Mouse (Mus musculus): ENCODE measurements around the gene Selenow.

The Selenow gene

GRCm38 (mm10) chr7:15922220-15922773 lies at the start of gene Selenow:
TSS of gene Selenow (minus strand) at chr7:15922402.
- under 1% methylated on average over 33 of the region's 33 CpGs for WGBS

DNA sequence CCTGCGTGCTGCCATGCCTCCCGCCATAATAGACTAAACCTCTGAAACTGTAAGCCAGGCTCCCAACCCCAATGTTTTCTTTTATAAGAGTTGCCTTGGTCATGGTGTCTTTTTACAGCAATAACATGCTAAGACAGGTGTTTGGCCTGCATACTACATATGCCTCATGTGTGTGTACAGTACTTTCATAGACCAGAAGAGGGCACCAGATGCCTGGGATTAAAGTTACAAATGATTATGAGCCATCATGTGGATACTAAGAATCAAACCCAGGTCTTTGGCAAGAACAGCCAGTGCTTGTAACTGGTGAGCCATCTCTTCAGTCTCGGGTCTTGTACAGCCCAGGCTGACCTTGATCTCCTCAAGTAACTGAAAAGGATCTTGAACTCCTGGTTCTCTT lies 47.5 kb upstream of the Selenow start:
- WGBS: 80% methylated on average over 3 of the region's 3 CpGs

GRCm38 (mm10) chr7:15968322-15968721 lies 46.1 kb upstream of the Selenow start:
- 88% methylated on average over 8 of the region's 8 CpGs for WGBS

DNA sequence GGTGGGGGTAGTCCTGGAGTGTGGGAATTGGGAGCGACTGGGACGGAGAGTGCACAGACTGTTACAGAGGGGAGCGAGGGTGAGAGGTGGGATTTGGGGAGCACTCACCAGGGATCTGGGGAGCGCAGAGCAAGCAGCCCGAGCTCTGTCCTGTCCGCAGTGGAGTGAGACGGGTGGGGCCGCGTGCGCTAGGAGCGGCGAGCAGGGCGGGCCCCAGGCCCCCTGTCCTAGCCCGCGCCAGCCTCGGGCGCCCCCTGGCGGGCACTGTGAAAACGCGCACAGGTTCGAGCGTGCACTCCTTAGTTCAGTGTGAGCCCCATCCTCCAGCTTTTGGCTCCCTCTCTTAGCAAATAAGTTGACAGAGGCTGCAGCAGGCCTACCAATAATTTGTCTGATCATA lies 45.1 kb upstream of the Selenow start, which contains the start of gene Ehd2:
Gene Ehd2, minus strand, starts transcription at position 256 of the 400 bp plus-strand sequence.
- 3% methylated on average over 22 of the region's 22 CpGs for WGBS

- WGBS: 74% methylated on average over 3 of the region's 3 CpGs
Measured at GRCm38 (mm10) chr7:15966489-15966888, 44.3 kb upstream of the Selenow start.

GRCm38 (mm10) chr7:15963798-15964652 lies 41.8 kb upstream of the Selenow start:
- 75% methylated on average over 32 of the region's 32 CpGs for WGBS

DNA sequence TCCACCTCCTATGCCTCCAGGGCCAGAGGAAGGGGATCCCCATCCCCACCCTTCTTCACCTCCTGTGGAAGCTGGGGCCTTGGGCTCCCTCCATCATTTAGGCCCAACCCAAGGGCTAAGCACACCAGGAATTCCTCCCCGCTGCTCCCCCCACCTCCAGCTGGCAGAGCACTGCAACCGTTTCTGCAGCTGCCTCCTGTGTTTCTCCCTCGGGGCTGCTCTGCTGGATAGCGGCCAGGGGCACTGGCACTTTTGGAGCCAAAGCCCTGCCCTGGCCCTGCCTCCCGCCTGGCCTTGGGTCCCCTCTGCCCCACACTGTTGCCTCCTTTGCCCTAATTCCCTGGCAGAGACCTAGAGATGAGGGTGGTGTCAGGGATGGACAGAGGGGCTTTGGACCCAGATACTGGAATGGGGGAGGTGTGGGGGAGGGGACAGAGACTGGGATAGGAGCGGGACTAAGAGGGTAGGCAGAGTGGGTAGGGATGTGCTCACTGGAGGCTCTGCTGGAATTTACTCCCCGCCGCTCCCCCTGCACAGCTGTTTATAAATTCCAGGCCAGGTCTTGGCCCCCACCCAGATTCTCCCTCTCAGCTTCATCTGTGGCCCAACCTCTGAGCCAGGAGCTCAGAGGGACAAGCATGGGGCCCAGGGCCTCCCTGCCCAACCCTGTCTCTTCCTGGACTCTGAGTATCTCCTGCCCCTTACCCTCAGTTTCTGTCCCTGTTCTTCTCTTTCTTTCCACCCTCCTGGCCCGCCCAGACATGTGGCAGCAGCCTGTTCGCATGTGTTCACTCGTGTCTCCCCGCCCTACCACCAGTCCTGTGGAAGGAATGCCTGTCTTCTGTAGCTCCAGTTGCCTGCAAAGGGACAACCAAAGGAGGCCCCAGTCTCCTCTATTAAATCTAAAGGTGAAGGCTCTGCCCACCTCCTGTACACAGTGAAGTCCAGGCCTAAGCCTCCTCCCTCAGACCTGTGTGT lies 40.4 kb upstream of the Selenow start:
- 52% methylated on average over 12 of the region's 12 CpGs for WGBS

GRCm38 (mm10) chr7:15961798-15962197 lies 39.6 kb upstream of the Selenow start:
- 88% methylated on average over 7 of the region's 7 CpGs for WGBS

GRCm38 (mm10) chr7:15961239-15961638 lies 39.0 kb upstream of the Selenow start:
- 63% methylated on average over 4 of the region's 4 CpGs for WGBS

DNA sequence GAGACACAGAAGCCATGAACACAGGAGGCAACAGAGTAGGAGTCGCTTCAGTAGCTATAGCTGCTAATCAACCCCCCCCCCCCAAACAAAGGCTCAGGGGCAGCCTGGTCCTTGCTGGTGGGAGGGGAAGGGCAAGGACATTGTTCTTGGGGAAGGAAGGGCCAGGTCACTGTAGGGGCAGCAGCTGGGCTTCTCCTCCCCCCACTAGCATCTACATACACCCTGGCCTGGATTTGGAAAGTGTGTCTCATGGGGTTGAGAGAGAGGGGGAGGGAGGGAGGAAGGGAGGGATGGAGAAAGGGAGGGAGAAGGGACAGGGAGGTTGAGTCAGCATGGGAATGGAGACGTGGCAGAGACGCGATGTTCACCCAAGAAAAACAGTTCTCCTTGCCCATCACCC lies 38.5 kb upstream of the Selenow start:
- WGBS: 47% methylated on average over 4 of the region's 4 CpGs

- WGBS: 86% methylated on average over 5 of the region's 5 CpGs
Measured at GRCm38 (mm10) chr7:15956143-15956542, 33.9 kb upstream of the Selenow start.

DNA sequence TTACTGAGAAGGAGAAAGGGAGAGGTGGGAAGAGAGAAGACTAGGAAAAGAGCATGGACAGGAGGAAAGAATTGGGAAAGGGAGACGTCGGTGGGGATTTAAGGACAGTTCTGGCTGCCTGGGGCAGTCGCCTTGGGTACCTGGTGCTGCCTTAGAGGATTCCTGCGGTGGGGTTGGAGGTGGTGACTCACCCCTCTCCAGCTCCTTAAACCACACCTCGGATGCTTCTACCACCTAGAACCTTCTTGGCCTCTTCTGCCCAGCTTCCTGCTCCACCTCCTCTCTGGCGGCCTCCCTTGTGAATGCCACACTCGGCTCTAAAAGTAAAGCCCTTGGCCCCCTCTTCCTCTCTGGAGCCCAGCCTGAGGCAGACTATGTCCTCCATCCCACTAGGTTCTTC lies 33.3 kb upstream of the Selenow start:
- whole genome bisulfite sequencing: 40% methylated on average over 7 of the region's 7 CpGs

DNA sequence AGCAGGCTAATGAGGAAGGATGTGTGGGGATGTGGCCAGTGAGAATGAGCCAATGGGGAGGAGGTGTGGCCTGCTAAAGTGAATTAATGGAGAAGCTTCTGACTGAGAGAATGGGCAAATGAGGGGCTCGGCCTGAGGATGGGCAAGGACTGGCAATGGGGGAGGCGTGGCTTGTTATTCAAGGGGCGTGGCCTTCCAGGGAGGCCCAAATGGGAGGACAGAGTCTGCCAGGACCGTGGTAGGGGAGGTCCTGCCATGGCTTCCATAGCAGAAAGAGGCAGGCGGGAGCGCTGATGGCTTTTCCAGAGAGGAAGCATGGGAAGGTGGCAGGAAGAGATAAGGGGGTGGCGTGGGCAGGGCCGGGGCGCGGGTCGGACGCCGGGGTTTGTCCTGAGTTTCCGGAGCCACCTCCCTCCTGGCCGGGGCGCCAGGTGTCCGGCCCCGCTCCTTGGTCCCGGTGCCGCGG lies 32.8 kb upstream of the Selenow start:
- 29% methylated on average over 21 of the region's 21 CpGs for WGBS

DNA sequence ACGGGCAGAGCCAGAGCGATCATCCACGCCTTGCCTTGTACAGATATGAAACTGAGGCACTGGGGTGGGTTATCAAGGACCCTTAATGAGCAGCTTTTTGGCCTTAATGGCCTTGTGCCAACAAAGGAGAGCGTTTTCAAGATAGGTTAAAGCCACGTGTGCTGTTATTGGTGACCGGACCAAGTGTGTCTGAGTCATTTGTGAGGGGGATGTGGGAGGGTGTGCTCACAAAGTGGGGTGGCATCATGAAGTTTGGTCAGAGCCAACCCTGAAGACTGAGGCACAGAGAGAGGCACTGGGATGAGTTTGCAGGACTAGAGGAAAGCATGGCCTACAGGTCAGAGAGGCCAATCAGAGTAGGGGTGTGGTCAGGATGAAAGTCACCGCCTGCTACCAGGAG lies 32.2 kb upstream of the Selenow start:
- WGBS: 90% methylated on average over 7 of the region's 7 CpGs

- WGBS: 90% methylated on average over 13 of the region's 13 CpGs
Measured at GRCm38 (mm10) chr7:15953307-15954074, 31.3 kb upstream of the Selenow start.

- 75% methylated on average over 3 of the region's 3 CpGs for WGBS
Measured at GRCm38 (mm10) chr7:15952416-15952815, 30.2 kb upstream of the Selenow start.

- WGBS: 87% methylated on average over 15 of the region's 15 CpGs
Measured at GRCm38 (mm10) chr7:15950008-15950407, 27.8 kb upstream of the Selenow start.

GRCm38 (mm10) chr7:15949216-15949790 lies 27.1 kb upstream of the Selenow start:
- 87% methylated on average over 7 of the region's 7 CpGs for WGBS

- 2% methylated on average over 23 of the region's 23 CpGs for WGBS
Measured at GRCm38 (mm10) chr7:15948381-15948941, 26.3 kb upstream of the Selenow start.

DNA sequence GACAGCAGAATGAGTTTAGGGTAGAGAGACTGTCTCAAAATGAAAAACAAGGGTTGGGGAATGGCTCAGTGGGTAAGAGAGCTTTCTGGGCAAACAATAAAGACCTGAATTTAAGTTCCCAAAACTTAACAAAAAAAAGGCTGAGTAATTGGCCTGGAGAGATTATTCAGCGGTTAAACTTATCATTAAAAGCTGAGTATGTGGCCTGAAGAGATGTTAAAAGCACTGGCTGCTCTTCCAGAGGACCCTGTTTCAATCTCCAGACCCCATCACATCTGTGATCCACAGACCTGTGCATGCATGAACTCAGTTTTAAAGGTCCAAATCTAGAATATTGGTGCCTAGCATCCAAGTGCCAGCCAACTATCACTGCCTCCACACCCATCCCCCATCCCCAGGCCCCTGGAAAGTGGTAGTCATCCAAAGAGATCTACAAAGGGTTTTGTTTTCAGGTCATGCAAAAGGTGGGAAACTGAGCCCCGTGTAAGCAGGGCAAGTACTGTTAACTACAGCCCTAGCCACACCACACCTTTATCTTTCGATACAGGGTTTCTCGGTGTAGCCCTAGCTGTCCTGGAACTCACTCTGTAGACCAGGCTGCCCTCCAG lies 25.6 kb upstream of the Selenow start:
- WGBS: 53% methylated on average over 4 of the region's 4 CpGs

Data from cerebral cortex, adult 2 months (tissue).